Comparison of ENCODE assay signal across 8 mouse cellular contexts in genomic region chr6:8777411-8778295, GRCm38 (mm10). TPM values are rescaled to one million over a fixed set of nuclear protein-coding genes. Genes with fewer than 3 reads are reported as not detected.
DNase-seq lines count a peak whose midpoint lies in the region; ATAC-seq and TF ChIP-seq lines count a peak whose summit lies in the region.

No protein-coding gene starts in this region.

- peak; percentile 60 to 75 for DNase-seq in adrenal gland, adult 18-20 months (ENCODE audit: low spot score in 2 of 2)
- peak; percentile 66 to 71 for DNase-seq in cerebellum, postnatal 36 days
- peak; percentile 37 for DNase-seq in gastrocnemius, postnatal 10 days
- peak; percentile 79 for DNase-seq in hindbrain, postnatal 0 days (ENCODE audit: low spot score)
- peak; percentile 73 to 85 for DNase-seq in left cerebral cortex, adult 18-20 months (ENCODE audit: low spot score in 2 of 2)
- DNase-seq in lung, postnatal 25 days (ENCODE audit: low spot score): peak; percentile 69
- DNase-seq in retina, postnatal 7 days (ENCODE audit: low read depth, low spot score): peak; percentile 28
- no peak for DNase-seq in spleen, adult 12 weeks (ENCODE audit: low spot score)

- no peaks in the 10 kb centered on the region for H3K27me3 ChIP-seq in hindbrain, postnatal 0 days (ENCODE audit: insufficient read depth, low read length)

- no peaks in the 10 kb centered on the region for H3K9me3 ChIP-seq in hindbrain, postnatal 0 days (ENCODE audit: low read length)

- H3K4me2 ChIP-seq in hindbrain, postnatal 0 days (ENCODE audit: low read depth, low read length): peak overlapping the region; percentile 66

- peak overlapping the region; percentile 88 for H3K27ac ChIP-seq in hindbrain, postnatal 0 days

- peak overlapping the region; percentile 88 for H3K4me3 ChIP-seq in hindbrain, postnatal 0 days (ENCODE audit: low read length)

- H3K9ac ChIP-seq in hindbrain, postnatal 0 days (replicated peaks; ENCODE audit: low read length): peak overlapping the region; percentile 94

- ATAC-seq in hindbrain, postnatal 0 days: peak; percentile 94

- under 1% methylated on average over 61 of the region's 69 CpGs for WGBS in hindbrain, postnatal 0 days

- no peaks in the 10 kb centered on the region for H3K36me3 ChIP-seq in hindbrain, postnatal 0 days (ENCODE audit: insufficient read depth, low read length)

- TF ChIP-seq CTCF in hindbrain, postnatal 0 days (IDR thresholded peaks at IDR 0.05; ENCODE audit: low read depth): no peak

- H3K4me1 ChIP-seq in hindbrain, postnatal 0 days (ENCODE audit: insufficient read depth, low read length): 0 out of 2 replicates have a peak, but pooled peaks cover 5% of the 10 kb centered on the region

RNA-seq across cellular contexts. Expression of gene Ica1, which starts 0.6 kb away (rescaled TPM):
- 10 to 100 TPM; 20.2 to 38.2 TPM for total RNA-seq in adrenal gland, adult 18-20 months (2021)
- total RNA-seq in gastrocnemius, postnatal 10 days (2021): 1 to 10 TPM; 3.7 to 4.4 TPM
- 38.2 and 50.0 TPM in 2 replicates for total RNA-seq in hindbrain, postnatal 0 days (2014; rRNA removed)
- 78.9 and 83.8 TPM in 2 replicates for polyA plus RNA-seq in hindbrain, postnatal 0 days (2015; fragmentation: Nextera tagmentation; extraction: Ambion mirVana)
- total RNA-seq in left cerebral cortex, adult 18-20 months (2021): 10 to 100 TPM; 60.1 to 60.5 TPM
